Mouse (Mus musculus) urinary bladder, postnatal 36 days (tissue): ENCODE measurements at regions not wholly inside any gene's neighbourhood (a gene's known extent, or its start where the extent isn't known, plus 50 kb on each side); places are given as distances from the start of the nearest gene placed in this dataset.
A peak's percentile ranks its signal among the peaks of the same experiment; 100 is the strongest.
"Not testable (repeated sequence)": the region's sequence is repeated elsewhere in the genome, so short reads cannot be mapped to it uniquely, and the experiment has no call there.

Experiments used
- DNase-seq, 2 experiments: peaks; one replicate each; pipeline ENCODE4 v3.0.0; 2022; ENCODE audit warnings: low spot score in 2 of 2, mixed read lengths in 1 of 2

- DNase-seq: no peak
These were observed 64.1 kb downstream of the 9530068E07Rik start for GRCm38 (mm10) chr11:52460190-52460780.

- DNase-seq: not testable (repeated sequence)
These were observed 74.9 kb downstream of the 9530068E07Rik start for GRCm38 (mm10) chr11:52471128-52471527.

GRCm38 (mm10) chr11:52480111-52480510, 83.9 kb downstream of the 9530068E07Rik start:
- DNase-seq: not testable (repeated sequence)

GRCm38 (mm10) chr11:52480694-52481093, 84.5 kb downstream of the 9530068E07Rik start:
- not testable (repeated sequence) for DNase-seq

GRCm38 (mm10) chr11:52483534-52483933, 87.3 kb downstream of the 9530068E07Rik start:
- not testable (repeated sequence) for DNase-seq

GRCm38 (mm10) chr11:52488538-52488937, 92.3 kb downstream of the 9530068E07Rik start:
- not testable (repeated sequence) for DNase-seq

- DNase-seq: no peak
These were observed 97.1 kb downstream of the 9530068E07Rik start for GRCm38 (mm10) chr11:52493336-52493735.

- no peak for DNase-seq
These were observed 100.7 kb downstream of the 9530068E07Rik start for GRCm38 (mm10) chr11:52496908-52497307.

GRCm38 (mm10) chr11:52502759-52503365, 106.6 kb downstream of the 9530068E07Rik start:
- peak in 1 of 2 experiments; percentile 7 for DNase-seq

GRCm38 (mm10) chr11:52511831-52512297, 115.6 kb downstream of the 9530068E07Rik start:
- no peak for DNase-seq

- no peak for DNase-seq
These were observed 121.1 kb downstream of the 9530068E07Rik start for GRCm38 (mm10) chr11:52517330-52517729.

- no peak for DNase-seq
These were observed 123.6 kb downstream of the 9530068E07Rik start for GRCm38 (mm10) chr11:52519877-52520276.

GRCm38 (mm10) chr11:52521879-52522278, 125.7 kb downstream of the 9530068E07Rik start:
- DNase-seq: peak in 1 of 2 experiments; percentile 31

- DNase-seq: no peak
These were observed 126.2 kb downstream of the 9530068E07Rik start for GRCm38 (mm10) chr11:52522384-52522783.

- no peak for DNase-seq
These were observed 127.0 kb downstream of the 9530068E07Rik start for GRCm38 (mm10) chr11:52523191-52523590.

- no peak for DNase-seq
These were observed 127.4 kb downstream of the 9530068E07Rik start for GRCm38 (mm10) chr11:52523671-52524070.

GRCm38 (mm10) chr11:52525446-52525845, 129.2 kb downstream of the 9530068E07Rik start:
- DNase-seq: no peak

- DNase-seq: no peak
These were observed 130.1 kb downstream of the 9530068E07Rik start for GRCm38 (mm10) chr11:52526306-52526705.

GRCm38 (mm10) chr11:52533379-52533778, 137.2 kb downstream of the 9530068E07Rik start:
- DNase-seq: peak in 1 of 2 experiments; percentile 24

GRCm38 (mm10) chr11:52534586-52534985, 138.4 kb downstream of the 9530068E07Rik start:
- no peak for DNase-seq

GRCm38 (mm10) chr11:52536211-52536610, 140.0 kb downstream of the 9530068E07Rik start:
- no peak for DNase-seq

GRCm38 (mm10) chr11:52536841-52537240, 140.6 kb downstream of the 9530068E07Rik start:
- no peak for DNase-seq

- DNase-seq: no peak
These were observed 141.7 kb downstream of the 9530068E07Rik start for GRCm38 (mm10) chr11:52537819-52538435.
